Mouse (Mus musculus) cortical plate, adult 2 months (tissue): Measurements from ENCODE around the gene Spred3.

ENCODE experiments used
- CTCF ChIP-seq: fragments of 200-500 bp; IDR thresholded peaks from 2 replicates; pipeline ENCODE4 v1.5.1; 2011; ENCODE audit warnings: mild to moderate bottlenecking, control low read depth, low read length; ENCODE audit not compliant: insufficient read depth; ENCODE audit errors: extremely low read depth
- POLR2A ChIP-seq: fragments of 200-500 bp; IDR thresholded peaks from 2 replicates; pipeline ENCODE4 v1.6.1; 2011; ENCODE audit warnings: mild to moderate bottlenecking, low read length, control low read depth; ENCODE audit not compliant: insufficient read depth; ENCODE audit errors: extremely low read depth

DNA sequence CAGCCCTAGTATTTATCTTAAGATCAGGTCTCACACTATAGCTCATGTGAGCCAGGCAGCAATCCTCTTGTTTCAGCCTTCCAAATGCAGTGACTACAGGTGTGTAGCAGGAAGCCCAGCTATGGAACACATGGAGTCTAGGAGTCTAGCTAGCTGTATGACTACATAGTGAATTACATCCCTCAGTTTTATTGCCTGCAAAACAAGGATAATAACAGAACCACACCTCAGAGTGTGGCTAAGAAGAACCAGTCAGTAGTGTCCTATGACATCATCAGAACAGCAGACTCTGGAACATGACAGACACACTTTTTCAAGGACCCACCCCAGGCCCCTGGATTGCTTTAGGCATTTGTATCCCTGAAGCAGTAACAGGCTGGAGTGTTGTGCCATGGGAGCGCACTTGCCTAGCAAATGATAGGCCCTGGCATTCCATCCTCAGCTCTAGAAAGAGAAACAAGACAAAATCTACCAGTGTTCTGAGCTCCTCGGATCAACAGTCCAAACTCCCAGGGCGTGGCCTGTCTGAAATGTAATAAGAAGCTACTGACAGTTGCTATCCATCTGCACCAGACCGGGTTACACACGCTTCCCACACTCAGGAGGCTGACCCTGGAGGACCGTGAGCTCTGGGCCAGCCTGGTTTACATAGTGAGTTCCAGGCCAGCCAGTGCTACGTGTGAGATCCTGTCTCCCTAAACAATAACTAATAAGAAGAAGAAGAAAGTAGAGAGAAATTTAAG lies 23.4 kb downstream of the Spred3 start:
- TF ChIP-seq CTCF, result no peak
- TF ChIP-seq POLR2A, result no peak
